In genomic region chr8:104641426-104642323, GRCm38 (mm10) we compare ENCODE assay signal across 8 mouse cellular contexts. TPM values are rescaled to one million over a fixed set of nuclear protein-coding genes. Genes with fewer than 3 reads are reported as not detected.
A peak's percentile ranks its signal among the peaks of the same experiment; 100 is the strongest.
DNase-seq lines count a peak whose midpoint lies in the region; ATAC-seq lines count a peak whose summit lies in the region.

Gene Ciao2b (minus strand): TSS chr8:104641965.

- peak; percentile 93 for ATAC-seq in inflammation-experienced regulatory T-cells, adult 6 months
- peak; percentile 91 for ATAC-seq in megakaryocyte-erythroid progenitor cell, adult 5-6 weeks (replicated peaks; ENCODE audit: low FRiP score, low TSS enrichment, poor library complexity, severe bottlenecking)

- peak; percentile 84 for DNase-seq in adipocyte (ENCODE audit: low spot score)
- peak; percentile 96 for DNase-seq in embryo, embryonic 10 days (ENCODE audit: low spot score)
- DNase-seq in gastrocnemius, postnatal 14 days, result peak; percentile 89
- peak; percentile 84 to 93 for DNase-seq in left cerebral cortex, postnatal 10 days (ENCODE audit: extremely low spot score in 1 of 2, low spot score in 2 of 2)
- DNase-seq in right cerebral cortex, postnatal 25 days, result peak; percentile 89
- DNase-seq in urinary bladder, postnatal 4 days (ENCODE audit: low spot score in 2 of 2), result peak; percentile 81 to 84

- intact Hi-C loops in gastrocnemius, postnatal 14 days (cut with DNase I; ENCODE audit: low total_unique reads), result loop anchor here (5.0 kb wide), 1 partner anchor 39 kb away; no protein-coding TSS in a partner anchor
- intact Hi-C loops in left cerebral cortex, postnatal 10 days (cut with DNase I), result loop anchor here (5.0 kb wide), 1 partner anchor 39 kb away; no protein-coding TSS in a partner anchor

RNA-seq across cellular contexts. Expression of gene Ciao2b, which starts in this region (rescaled TPM):
- 10 to 100 TPM; 27.1 to 32.0 TPM for total RNA-seq in gastrocnemius, postnatal 14 days (2021)
- polyA plus RNA-seq in inflammation-experienced regulatory T-cells, adult 6 months (2017; shearing (Covaris generic)), result 100 to 1,000 TPM; 101 to 136 (median 117) TPM
- total RNA-seq in left cerebral cortex, postnatal 10 days (2021), result 10 to 100 TPM; 28.5 to 30.7 TPM
- 51.5 and 66.1 TPM in 2 replicates for total RNA-seq in megakaryocyte-erythroid progenitor cell, adult 5-6 weeks (2014; fragmentation: Nextera tagmentation)
- 26.4 and 27.7 TPM in 2 replicates for total RNA-seq in megakaryocyte-erythroid progenitor cell, adult 5-6 weeks (2017)

Comparison
In these comparisons a context has a peak if more than half of its experiments do, and no peak if none do; other contexts are left out.
1. Peak in every context shown above with its lines: DNase-seq and ATAC-seq.